Mouse (Mus musculus): ENCODE results near the gene Aen.

Gene Aen

GRCm38 (mm10) chr7:78895653-78896333, at the start of gene Aen:
Aen (plus strand) TSS chr7:78895854.
- DNase-seq = peak; percentile 99

GRCm38 (mm10) chr7:78846066-78846716, 49.5 kb upstream of the Aen start:
- DNase-seq = no peak

- DNase-seq = peak; percentile 95
These were observed 48.8 kb upstream of the Aen start, which contains the start of gene Det1 for GRCm38 (mm10) chr7:78846737-78847434. Det1 (minus strand) TSS chr7:78847263.

GRCm38 (mm10) chr7:78854051-78854450, 41.6 kb upstream of the Aen start:
- DNase-seq = peak; percentile 66

GRCm38 (mm10) chr7:78855044-78855655, 40.5 kb upstream of the Aen start:
- no peak for DNase-seq

GRCm38 (mm10) chr7:78863796-78864445, 31.7 kb upstream of the Aen start:
- no peak for DNase-seq

- DNase-seq = peak; percentile 20
These were observed 31.2 kb upstream of the Aen start for GRCm38 (mm10) chr7:78864446-78864802.

DNA sequence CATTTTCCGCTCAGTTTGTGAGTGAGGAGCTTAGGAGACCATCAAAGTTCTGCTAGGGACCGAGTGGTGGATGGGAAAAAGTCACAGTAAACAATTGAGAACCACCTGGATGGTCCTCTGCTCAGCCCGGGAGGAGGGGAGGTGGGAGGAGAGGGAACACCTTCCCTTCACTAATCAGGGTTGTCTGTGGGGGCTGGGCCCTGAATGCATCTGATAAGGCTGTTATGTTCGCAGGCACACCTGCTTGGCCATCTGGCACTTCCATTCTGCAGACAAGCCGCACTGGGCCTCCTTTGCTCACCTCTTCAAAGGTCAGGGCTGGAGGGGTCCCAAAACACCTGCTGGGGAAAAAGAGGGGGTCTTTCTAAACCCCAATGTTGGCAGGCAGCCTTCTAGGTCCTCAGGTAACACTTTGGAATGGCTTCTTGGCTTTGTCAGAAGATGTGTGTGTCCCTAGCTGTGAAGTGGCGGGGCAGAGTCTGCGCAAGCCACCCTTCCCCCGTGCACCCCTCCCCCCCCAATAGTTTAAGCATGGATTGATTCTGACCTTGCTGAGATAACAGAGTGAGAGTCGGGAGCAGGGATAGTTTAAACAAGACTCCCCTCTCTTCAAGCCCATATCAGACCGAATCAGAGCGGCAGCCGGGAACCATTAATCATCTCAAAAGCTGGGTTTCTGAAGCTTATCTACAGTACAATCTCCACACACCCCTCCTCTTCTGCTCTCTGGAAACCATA, 30.3 kb upstream of the Aen start:
- DNase-seq = peak; percentile 86

DNA sequence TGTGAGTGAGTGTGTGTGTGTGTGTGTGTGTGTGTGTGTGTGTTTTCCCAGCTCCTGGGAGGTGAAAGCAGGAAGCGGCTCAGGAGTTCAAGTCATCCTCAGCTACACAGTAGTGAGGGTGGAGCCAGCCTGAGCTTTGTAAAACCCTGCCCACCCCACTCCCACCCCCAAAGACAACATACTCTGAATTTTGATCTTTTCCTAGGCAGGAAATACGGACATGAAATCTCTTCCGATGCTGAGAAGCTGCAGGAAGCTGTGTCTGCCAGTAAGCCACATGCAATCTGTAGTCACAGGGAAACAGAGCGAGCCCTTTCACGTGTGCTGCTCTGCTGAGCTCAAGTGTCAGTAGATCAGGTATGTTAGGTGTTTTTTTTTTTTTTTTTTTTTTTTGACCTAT, 26.9 kb upstream of the Aen start:
- DNase-seq = peak; percentile 37

DNA sequence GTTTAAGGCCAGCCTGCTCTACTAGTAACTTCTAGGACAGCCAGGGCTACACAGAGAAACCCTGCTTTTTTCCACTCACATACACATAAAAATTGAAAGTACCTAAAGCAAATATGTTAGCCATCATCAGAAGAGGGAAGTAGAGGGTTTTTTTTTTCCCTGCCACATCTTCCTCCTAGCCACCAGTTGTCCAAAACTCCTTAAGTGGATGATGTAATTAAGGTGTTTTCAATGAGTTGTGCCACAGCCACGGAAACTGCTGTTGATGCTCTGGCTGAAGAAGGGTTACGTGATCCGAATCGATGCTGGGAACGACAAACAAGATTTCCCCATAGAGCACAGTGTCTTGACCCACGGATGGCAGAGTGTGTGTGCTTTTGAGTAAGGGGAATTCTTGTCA, 23.3 kb upstream of the Aen start:
- DNase-seq = no peak

GRCm38 (mm10) chr7:78872831-78873230, 22.8 kb upstream of the Aen start:
- no peak for DNase-seq

DNA sequence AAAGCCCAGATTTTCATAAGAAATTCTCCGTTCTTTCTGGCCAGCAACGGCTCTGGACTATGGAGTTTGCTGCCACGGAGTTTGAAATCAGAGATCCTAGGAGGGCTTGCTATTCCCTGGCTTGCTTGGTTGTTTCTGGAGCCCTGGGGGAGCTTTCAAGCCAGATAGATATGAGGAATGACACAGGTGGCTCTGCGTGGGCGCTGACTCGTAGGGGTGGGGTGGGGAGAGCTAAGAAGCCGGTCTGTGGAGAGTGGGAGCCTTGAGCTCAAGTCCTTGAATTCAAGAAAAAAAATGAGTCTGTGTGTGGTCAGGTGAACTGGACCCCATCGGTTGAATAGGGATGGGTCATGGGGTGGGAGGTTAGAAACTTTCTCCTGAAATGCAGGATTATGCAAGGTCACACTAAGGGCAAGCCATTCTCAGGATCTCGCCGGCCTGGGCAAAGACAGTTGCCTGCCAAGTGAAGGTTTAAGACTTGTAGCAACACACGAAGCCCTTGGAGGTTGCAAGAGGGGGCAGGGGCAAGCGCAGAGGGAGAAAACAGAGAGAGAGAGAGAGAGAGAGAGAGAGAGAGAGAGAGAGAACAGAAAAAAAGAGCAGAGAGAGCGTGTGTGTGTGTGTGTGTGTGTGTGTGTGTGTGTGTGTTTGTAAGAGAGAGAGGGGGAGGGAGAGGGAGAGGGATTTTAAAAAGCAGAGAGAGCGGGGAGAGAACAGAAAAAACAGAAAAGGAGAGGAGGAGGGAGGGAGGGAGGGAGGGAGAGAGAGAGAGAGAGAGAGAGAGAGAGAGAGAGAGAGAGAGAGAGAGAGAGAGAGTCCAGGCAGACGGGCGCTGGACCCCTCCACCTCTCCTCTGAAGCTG, 13.8 kb upstream of the Aen start:
- DNase-seq = peak; percentile 43

GRCm38 (mm10) chr7:78882469-78882837, 13.2 kb upstream of the Aen start:
- peak; percentile 21 for DNase-seq

DNA sequence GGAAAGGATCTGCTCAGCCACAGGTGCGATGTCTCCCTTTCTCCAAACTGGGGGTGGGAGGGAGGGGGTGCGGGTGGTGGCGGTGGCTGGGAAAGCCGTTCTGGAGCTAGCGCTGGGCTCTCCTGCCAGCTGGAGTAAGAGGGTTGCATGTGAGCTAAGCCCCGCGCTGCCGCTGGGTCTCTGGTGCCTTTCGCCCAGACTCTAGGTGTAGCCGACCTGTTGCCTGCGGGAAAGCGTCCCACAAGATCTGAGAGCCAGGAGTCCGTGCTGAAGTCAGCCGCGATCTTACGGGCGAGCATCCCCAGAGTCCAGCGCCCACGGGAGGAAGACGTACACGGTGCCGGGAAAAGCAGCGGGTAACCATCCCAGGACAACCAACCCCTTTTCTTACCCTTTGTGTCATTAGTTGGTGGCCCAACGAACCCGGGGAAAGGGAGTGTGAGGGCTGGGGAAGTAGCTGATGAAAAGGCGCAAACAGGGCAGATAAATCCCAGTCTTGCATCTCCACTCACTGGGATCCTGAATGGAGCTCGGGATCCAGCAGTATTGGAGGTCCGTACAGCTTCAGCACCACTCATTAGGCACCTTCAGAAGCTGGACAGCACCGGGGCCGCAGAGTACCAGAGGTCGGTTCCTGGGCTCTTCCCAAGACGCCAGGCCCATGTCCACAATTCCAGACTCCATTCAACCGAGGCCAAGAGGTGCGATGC, 12.5 kb upstream of the Aen start:
- no peak for DNase-seq

DNA sequence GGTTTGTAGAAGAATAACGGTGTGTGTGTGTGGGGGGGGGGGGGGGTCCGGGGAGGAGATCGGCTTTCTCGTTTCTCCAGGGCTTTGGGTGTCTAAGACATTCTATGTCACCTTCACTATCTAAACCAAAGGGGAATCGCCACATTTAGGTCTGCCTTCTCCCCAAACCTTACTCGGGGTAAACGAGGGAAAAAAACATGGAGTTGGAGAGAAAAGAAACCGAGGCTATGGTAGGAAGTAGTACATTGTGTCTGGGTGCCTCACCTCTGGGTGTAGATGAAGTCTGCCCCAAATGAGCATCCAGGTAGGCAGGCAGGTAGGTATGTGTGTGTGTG, 12.0 kb upstream of the Aen start:
- no peak for DNase-seq

- peak; percentile 50 for DNase-seq
These were observed 11.5 kb upstream of the Aen start for GRCm38 (mm10) chr7:78884139-78884538.

DNA sequence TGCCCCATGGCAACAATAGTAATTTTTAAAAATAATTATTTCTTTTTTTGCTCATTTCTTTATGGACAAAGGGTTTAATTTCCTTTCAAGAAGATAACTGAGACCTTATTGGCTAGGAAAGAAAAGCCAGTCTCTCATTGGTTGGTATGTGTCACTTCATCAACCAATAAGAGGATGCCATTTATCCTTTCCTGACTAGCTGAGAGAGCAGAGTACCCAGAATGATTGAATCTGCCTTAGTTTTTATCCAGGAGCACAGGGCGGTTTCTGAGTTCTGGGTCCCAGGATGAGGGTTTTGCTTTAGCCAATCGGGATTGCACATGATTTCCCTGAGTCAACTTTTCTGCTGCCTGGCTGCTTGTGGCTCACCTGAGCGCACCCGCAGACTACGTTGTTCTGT, 10.2 kb upstream of the Aen start:
- no peak for DNase-seq

DNA sequence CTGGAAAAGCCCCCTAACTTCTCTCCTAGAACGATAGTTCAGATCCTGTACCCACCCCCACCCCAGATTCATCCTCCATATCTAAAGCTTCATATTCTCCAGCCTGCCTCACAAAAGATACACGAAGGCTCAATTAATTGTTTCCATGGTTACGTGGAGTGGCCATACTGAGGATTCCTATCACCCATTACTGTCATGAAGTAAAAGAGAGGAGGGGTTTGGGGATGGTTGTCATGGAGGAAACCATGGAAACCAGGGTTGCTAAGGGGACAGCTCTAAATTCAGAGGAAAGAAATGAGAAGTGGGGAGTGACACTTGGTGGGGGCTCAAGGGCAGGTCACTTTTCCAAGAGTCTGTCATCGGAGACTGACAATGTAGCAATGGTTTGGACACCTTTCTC, 9.2 kb upstream of the Aen start:
- DNase-seq = no peak

DNA sequence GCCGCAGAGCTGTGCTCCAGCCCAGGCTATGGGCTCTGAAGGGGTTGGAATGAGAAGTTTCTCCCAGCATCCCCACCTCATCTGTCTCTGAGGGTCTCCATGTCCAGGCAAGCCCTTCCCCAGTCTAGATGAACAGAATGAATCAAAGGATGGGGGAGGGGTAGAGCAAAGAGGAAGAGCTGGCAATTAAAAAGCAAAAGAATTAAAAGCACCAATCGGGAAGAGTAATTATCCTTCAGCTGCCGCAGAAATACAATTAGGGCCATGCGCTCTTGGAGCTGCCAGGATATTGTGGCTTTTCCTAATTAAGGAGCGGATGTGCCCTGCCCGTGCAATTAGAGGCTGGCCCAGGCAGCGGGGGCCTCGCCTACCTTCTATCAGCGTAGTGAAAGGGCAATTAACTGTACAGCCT, 8.2 kb upstream of the Aen start:
- DNase-seq = no peak

GRCm38 (mm10) chr7:78890641-78891040, 5.0 kb upstream of the Aen start:
- DNase-seq = peak; percentile 91

- DNase-seq = peak; percentile 2
These were observed 1.7 kb upstream of the Aen start for GRCm38 (mm10) chr7:78893917-78894316.
